Mouse (Mus musculus) E14TG2a.4 (cell line): Measurements from ENCODE around the gene Ccdc9.

ENCODE experiments used
- CTCF ChIP-seq: conservative IDR thresholded peaks from 2 replicates; pipeline ENCODE4 v1.5.1; 2014; ENCODE audit warnings: low read length
- NANOG ChIP-seq: IDR thresholded peaks from 2 replicates; pipeline ENCODE4 v1.6.1; 2014; ENCODE audit warnings: borderline replicate concordance, low read length, mixed read lengths
- POU5F1 ChIP-seq: IDR thresholded peaks from 2 replicates; pipeline ENCODE4 v1.6.1; 2014; ENCODE audit warnings: low read length, borderline replicate concordance

- no peak for TF ChIP-seq CTCF
- TF ChIP-seq NANOG, result no peak
- no peak for TF ChIP-seq POU5F1
Measured at GRCm38 (mm10) chr7:16294346-16294745, 7.8 kb upstream of the Ccdc9 start.
